Mouse (Mus musculus): ENCODE measurements around the gene Fbxo7.

The Fbxo7 gene

GRCm38 (mm10) chr10:86093109-86094035, 71.6 kb downstream of the Fbxo7 start:
- DNase-seq = no peak

GRCm38 (mm10) chr10:86098363-86098762, 76.6 kb downstream of the Fbxo7 start:
- no peak for DNase-seq

DNA sequence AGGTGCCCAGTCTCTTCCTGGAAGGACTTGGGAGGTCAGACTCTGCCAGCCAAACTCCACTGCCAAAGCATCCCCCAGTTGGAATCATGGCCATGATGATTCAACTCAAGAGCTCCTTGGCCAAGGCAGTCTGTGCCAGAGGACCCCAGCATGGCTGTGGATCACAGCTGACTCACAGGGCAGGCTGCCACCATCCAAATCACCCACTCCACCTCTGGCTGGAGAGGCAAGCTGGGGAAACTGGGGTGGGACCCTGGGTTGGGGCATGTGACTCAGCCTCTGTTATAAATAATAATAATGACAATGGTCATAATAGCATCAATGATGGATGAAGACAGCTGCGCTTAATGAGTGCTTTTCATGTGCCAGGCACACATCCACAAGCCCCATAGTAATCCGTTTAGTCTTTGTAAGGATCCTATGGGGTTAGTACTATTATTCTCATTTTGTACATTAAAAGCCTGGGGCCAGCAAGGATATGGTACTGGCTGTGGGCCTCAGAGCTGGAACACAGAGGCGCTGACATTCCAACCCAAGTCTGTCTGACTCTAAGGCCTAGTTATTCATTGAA, 78.6 kb downstream of the Fbxo7 start:
- peak; percentile 75 to 76 for DNase-seq

Measured in cerebellum, postnatal 14 days (tissue).